Mouse (Mus musculus) midbrain, embryonic 12.5 days (tissue): ENCODE measurements around the gene Nanos2. TPM values are rescaled to one million over a fixed set of nuclear protein-coding genes. Genes with fewer than 3 reads are reported as not detected.

Experiments
- ATAC-seq: fragments of 200-750 bp; cut with Nextera tagmentation; 2 replicates; pipeline ENCODE4 v1.8.0; 2017; ENCODE audit warnings: low read depth, moderate TSS enrichment, moderate library complexity; ENCODE audit not compliant: low FRiP score
- H3K27ac ChIP-seq: fragments of 300-500 bp; sonication (generic); replicated peaks from 2 replicates; pipeline ENCODE4 v1.5.1; 2016; ENCODE audit warnings: mild to moderate bottlenecking
- H3K27me3 ChIP-seq: fragments of 300-500 bp; sonication (generic); 2 replicates; pipeline ENCODE4 v1.6.1; 2016; ENCODE audit warnings: mild to moderate bottlenecking
- H3K36me3 ChIP-seq: fragments of 300-500 bp; sonication (generic); 2 replicates; pipeline ENCODE4 v1.6.1; 2016
- H3K4me1 ChIP-seq: fragments of 300-500 bp; sonication (generic); 2 replicates; pipeline ENCODE4 v1.6.1; 2016
- H3K4me2 ChIP-seq: fragments of 300-500 bp; sonication (generic); replicated peaks from 2 replicates; pipeline ENCODE4 v1.6.1; 2016; ENCODE audit warnings: mild to moderate bottlenecking, moderate library complexity
- H3K4me3 ChIP-seq: fragments of 300-500 bp; sonication (generic); 2 replicates; pipeline ENCODE4 v1.5.1; 2016; ENCODE audit warnings: mild to moderate bottlenecking
- H3K9ac ChIP-seq: fragments of 300-500 bp; sonication (generic); replicated peaks from 2 replicates; pipeline ENCODE4 v1.6.1; 2016; ENCODE audit warnings: mild to moderate bottlenecking, moderate library complexity
- H3K9me3 ChIP-seq: fragments of 300-500 bp; sonication (generic); 2 replicates; pipeline ENCODE4 v1.6.1; 2016; ENCODE audit warnings: mild to moderate bottlenecking
- WGBS: fragments of 180-500 bp; shearing (Covaris S2); methylation state at CpG from one replicate; pipeline ENCODE4 v1.1.7; 2016; 5-methylcytosine and 5-hydroxymethylcytosine counted together
- polyA plus RNA-seq: library from polyadenylated mRNA; unstranded; fragments of >200 nt; fragmentation: Nextera tagmentation; extraction: Ambion mirVana; gene quantifications from 2 replicates; pipeline ENCODE4 v1.2.1, GENCODE M21; 2016

Nanos2 gene
- polyA plus RNA-seq, 1 experiment from 2014 or later, result 0.33 TPM

- Histone ChIP-seq H3K4me1 (peaks cover 24% of the 10 kb centered on the region), H3K27ac (peak overlapping the region; percentile 20; the same call in 1 of the 2 replicates), H3K27me3 (peaks cover 25% of the 10 kb centered on the region), H3K9ac (peak overlapping the region; percentile 69), H3K4me2 (peak overlapping the region; percentile 73), H3K36me3 (peaks cover 9% of the 10 kb centered on the region; the same call in 1 of the 2 replicates), H3K4me3 (peak overlapping the region; percentile 56), H3K9me3 (no peaks in the 10 kb centered on the region)
- no peak for ATAC-seq
- WGBS, result 3% methylated on average over 31 of the region's 31 CpGs
These were observed 5.1 kb downstream of the Nanos2 start for GRCm38 (mm10) chr7:18992294-18992675.

GRCm38 (mm10) chr7:18993036-18993435 is 5.8 kb downstream of the Nanos2 start:
- H3K4me1 ChIP-seq, result peaks cover 24% of the 10 kb centered on the region
- ATAC-seq, result no peak
- 89% methylated on average over 5 of the region's 5 CpGs for WGBS
- peak overlapping the region; percentile 56; the same call in 1 of the 2 replicates for H3K4me3 ChIP-seq
- H3K27ac ChIP-seq, result no peak overlapping the region
- no peaks in the 10 kb centered on the region for H3K9me3 ChIP-seq
- H3K36me3 ChIP-seq, result peaks cover 9% of the 10 kb centered on the region; the same call in 1 of the 2 replicates
- peaks cover 25% of the 10 kb centered on the region for H3K27me3 ChIP-seq
- no peak overlapping the region for H3K9ac ChIP-seq
- H3K4me2 ChIP-seq, result peak overlapping the region; percentile 73

GRCm38 (mm10) chr7:18998835-18999234 is 11.6 kb downstream of the Nanos2 start:
- Histone ChIP-seq H3K4me3 (no peak overlapping the region), H3K9me3 (no peaks in the 10 kb centered on the region), H3K27me3 (0 out of 2 replicates have a peak, but pooled peaks cover under 1% of the 10 kb centered on the region), H3K9ac (no peak overlapping the region), H3K36me3 (peaks cover 9% of the 10 kb centered on the region; the same call in 1 of the 2 replicates), H3K27ac (0 out of 2 replicates have a peak overlapping the region, but pooled peaks have one; percentile 2), H3K4me2 (no peak overlapping the region), H3K4me1 (peaks cover 26% of the 10 kb centered on the region)
- ATAC-seq, result no peak
- 30% methylated on average over 9 of the region's 9 CpGs for WGBS

- ATAC-seq, result no peak
- Histone ChIP-seq H3K9me3 (no peaks in the 10 kb centered on the region), H3K27ac (no peak overlapping the region), H3K36me3 (peaks cover 14% of the 10 kb centered on the region), H3K4me3 (peak overlapping the region; percentile 33), H3K4me1 (peaks cover 36% of the 10 kb centered on the region), H3K27me3 (no peaks in the 10 kb centered on the region), H3K4me2 (peak overlapping the region; percentile 44), H3K9ac (peak overlapping the region; percentile 51; the same call in 1 of the 2 replicates)
- 50% methylated on average over 10 of the region's 10 CpGs for WGBS
These were observed 13.2 kb downstream of the Nanos2 start for GRCm38 (mm10) chr7:19000421-19000820.

- Histone ChIP-seq H3K27ac (no peak overlapping the region), H3K27me3 (no peaks in the 10 kb centered on the region), H3K9ac (peak overlapping the region; percentile 51; the same call in 1 of the 2 replicates), H3K4me3 (peak overlapping the region; percentile 33), H3K9me3 (no peaks in the 10 kb centered on the region), H3K36me3 (peaks cover 18% of the 10 kb centered on the region), H3K4me1 (peaks cover 44% of the 10 kb centered on the region), H3K4me2 (peak overlapping the region; percentile 44)
- WGBS, result 45% methylated on average over 17 of the region's 18 CpGs
- no peak for ATAC-seq
These were observed 14.0 kb downstream of the Nanos2 start for GRCm38 (mm10) chr7:19001066-19001806.

- H3K36me3 ChIP-seq, result peaks cover 16% of the 10 kb centered on the region
- H3K9me3 ChIP-seq, result no peaks in the 10 kb centered on the region
- no peak overlapping the region for H3K27ac ChIP-seq
- no peak overlapping the region for H3K4me2 ChIP-seq
- no peak overlapping the region for H3K4me3 ChIP-seq
- no peak overlapping the region for H3K9ac ChIP-seq
- H3K4me1 ChIP-seq, result peaks cover 48% of the 10 kb centered on the region
- ATAC-seq, result no peak
- WGBS, result 87% methylated on average over 3 of the region's 3 CpGs
- H3K27me3 ChIP-seq, result no peaks in the 10 kb centered on the region
These were observed 14.5 kb downstream of the Nanos2 start for GRCm38 (mm10) chr7:19001807-19002085.

- peaks cover 52% of the 10 kb centered on the region for H3K4me1 ChIP-seq
- H3K27ac ChIP-seq, result no peak overlapping the region
- WGBS, result 47% methylated on average over 4 of the region's 4 CpGs
- ATAC-seq, result no peak
- peak overlapping the region; percentile 73 for H3K9ac ChIP-seq
- peak overlapping the region; percentile 36 for H3K4me3 ChIP-seq
- no peaks in the 10 kb centered on the region for H3K9me3 ChIP-seq
- peaks cover 20% of the 10 kb centered on the region for H3K36me3 ChIP-seq
- H3K4me2 ChIP-seq, result peak overlapping the region; percentile 60
- no peaks in the 10 kb centered on the region for H3K27me3 ChIP-seq
These were observed 14.9 kb downstream of the Nanos2 start for GRCm38 (mm10) chr7:19002115-19002514.

- H3K36me3 ChIP-seq, result peaks cover 24% of the 10 kb centered on the region
- ATAC-seq, result peak; percentile 48
- H3K9ac ChIP-seq, result peak overlapping the region; percentile 73
- H3K4me1 ChIP-seq, result peaks cover 56% of the 10 kb centered on the region
- H3K4me3 ChIP-seq, result peak overlapping the region; percentile 36
- no peaks in the 10 kb centered on the region for H3K27me3 ChIP-seq
- H3K9me3 ChIP-seq, result no peaks in the 10 kb centered on the region
- 3% methylated on average over 17 of the region's 17 CpGs for WGBS
- H3K27ac ChIP-seq, result peak overlapping the region; percentile 54
- H3K4me2 ChIP-seq, result peak overlapping the region; percentile 60
These were observed 15.8 kb downstream of the Nanos2 start for GRCm38 (mm10) chr7:19002848-19003498.

- peak within 1 kb of the TSS; percentile 92 for H3K9ac ChIP-seq
- H3K27ac ChIP-seq, result peak within 1 kb of the TSS; percentile 90
- no peaks in the 10 kb centered on the region for H3K9me3 ChIP-seq
- WGBS, result under 1% methylated on average over 84 of the region's 90 CpGs
- ATAC-seq, result peak; percentile 67
- peaks cover 24% of the 10 kb centered on the region for H3K36me3 ChIP-seq
- no peaks in the 10 kb centered on the region for H3K27me3 ChIP-seq
- H3K4me2 ChIP-seq, result peak within 1 kb of the TSS; percentile 94
- H3K4me1 ChIP-seq, result peaks cover 50% of the 10 kb centered on the region
- peak within 1 kb of the TSS; percentile 92 for H3K4me3 ChIP-seq
These were observed 16.9 kb downstream of the Nanos2 start, which contains the start of gene Irf2bp1 for GRCm38 (mm10) chr7:19003902-19004630. TSS of gene Irf2bp1 (plus strand) at chr7:19004044.

- peak overlapping the region; percentile 92 for H3K4me3 ChIP-seq
- peak overlapping the region; percentile 94 for H3K4me2 ChIP-seq
- no peaks in the 10 kb centered on the region for H3K27me3 ChIP-seq
- ATAC-seq, result peak; percentile 1; the same call in 1 of the 2 replicates
- 7% methylated on average over 34 of the region's 34 CpGs for WGBS
- peak overlapping the region; percentile 92 for H3K9ac ChIP-seq
- peak overlapping the region; percentile 90 for H3K27ac ChIP-seq
- peaks cover 44% of the 10 kb centered on the region for H3K4me1 ChIP-seq
- no peaks in the 10 kb centered on the region for H3K9me3 ChIP-seq
- H3K36me3 ChIP-seq, result peaks cover 24% of the 10 kb centered on the region
These were observed 17.5 kb downstream of the Nanos2 start for GRCm38 (mm10) chr7:19004631-19005079.

GRCm38 (mm10) chr7:19005417-19006121 is 18.4 kb downstream of the Nanos2 start:
- Histone ChIP-seq H3K9me3 (no peaks in the 10 kb centered on the region), H3K4me1 (peaks cover 44% of the 10 kb centered on the region), H3K36me3 (peaks cover 24% of the 10 kb centered on the region), H3K4me3 (peak overlapping the region; percentile 92), H3K27ac (no peak overlapping the region), H3K27me3 (no peaks in the 10 kb centered on the region), H3K4me2 (peak overlapping the region; percentile 94), H3K9ac (peak overlapping the region; percentile 92; the same call in 1 of the 2 replicates)
- no peak for ATAC-seq
- WGBS, result 81% methylated on average over 34 of the region's 34 CpGs
